Mouse (Mus musculus) erythroblast, embryonic 14.5 days (primary cell): ENCODE results near the gene Rab17.

Experiments
- GATA1 ChIP-seq: IDR thresholded peaks from 2 replicates; pipeline ENCODE4 v1.6.1; 2012; ENCODE audit warnings: low read length, inconsistent platforms, mixed read lengths
- TAL1 ChIP-seq: IDR thresholded peaks from 3 replicates; pipeline ENCODE4 v1.6.1; 2012; ENCODE audit warnings: low read length, inconsistent platforms, mixed read lengths

- TF ChIP-seq TAL1 (no peak), GATA1 (no peak)
These were observed 37.2 kb upstream of the Rab17 start for GRCm38 (mm10) chr1:91006708-91007107.
